Mouse (Mus musculus) limb, embryonic 11.5 days (tissue): ENCODE measurements around the gene Cuzd1. TPM values are rescaled to one million over a fixed set of nuclear protein-coding genes. Genes with fewer than 3 reads are reported as not detected.

ENCODE experiments used
- ATAC-seq: fragments of 200-750 bp; cut with Nextera tagmentation; 2 replicates; pipeline ENCODE4 v1.8.0; 2017; ENCODE audit warnings: low read depth; ENCODE audit not compliant: insufficient number of reproducible peaks, low FRiP score, low TSS enrichment
- DNase-seq: peaks from one replicate; pipeline ENCODE4 v3.0.0-alpha.2; 2015; ENCODE audit warnings: low spot score
- H3K27ac ChIP-seq: fragments of 300-500 bp; sonication (generic); replicated peaks from 2 replicates; pipeline ENCODE4 v1.5.1; 2014; ENCODE audit warnings: low read depth, mild to moderate bottlenecking, low read length
- H3K27me3 ChIP-seq: fragments of 300-500 bp; sonication (generic); 2 replicates; pipeline ENCODE4 v1.6.1; 2014; ENCODE audit warnings: mild to moderate bottlenecking, low read length, mixed read lengths; ENCODE audit not compliant: control insufficient read depth, insufficient read depth
- H3K36me3 ChIP-seq: fragments of 300-500 bp; sonication (generic); 2 replicates; pipeline ENCODE4 v1.6.1; 2014; ENCODE audit warnings: mild to moderate bottlenecking, low read length, moderate library complexity, mixed read lengths; ENCODE audit not compliant: control insufficient read depth, insufficient read depth
- H3K4me1 ChIP-seq: fragments of 300-500 bp; sonication (generic); 2 replicates; pipeline ENCODE4 v1.6.1; 2014; ENCODE audit warnings: low read length, mixed read lengths; ENCODE audit not compliant: control insufficient read depth, insufficient read depth
- H3K4me2 ChIP-seq: fragments of 300-500 bp; sonication (generic); 2 replicates; pipeline ENCODE4 v1.6.1; 2014; ENCODE audit warnings: low read depth, mild to moderate bottlenecking, moderate library complexity; ENCODE audit not compliant: severe bottlenecking
- H3K4me3 ChIP-seq: fragments of 300-500 bp; sonication (generic); 2 replicates; pipeline ENCODE4 v1.5.1; 2014; ENCODE audit warnings: low read depth, low read length
- H3K9ac ChIP-seq: fragments of 300-500 bp; sonication (generic); 2 replicates; pipeline ENCODE4 v1.6.1; 2014; ENCODE audit warnings: mild to moderate bottlenecking, low read length
- H3K9me3 ChIP-seq: fragments of 300-500 bp; sonication (generic); 2 replicates; pipeline ENCODE4 v1.6.1; 2016; ENCODE audit warnings: low read length; ENCODE audit not compliant: control insufficient read depth
- WGBS: fragments of 180-500 bp; shearing (Covaris S2); extraction: QIAGEN DNeasy Blood & Tissue Kit; methylation state at CpG from one replicate; pipeline ENCODE4 v1.1.7; 2014; 5-methylcytosine and 5-hydroxymethylcytosine counted together
- polyA plus RNA-seq: library from polyadenylated mRNA; unstranded; fragments of >200 nt; fragmentation: Nextera tagmentation; extraction: Ambion mirVana; gene quantifications from 2 replicates; pipeline ENCODE4 v1.2.1, GENCODE M21; 2014

Gene Cuzd1
- polyA plus RNA-seq, 1 experiment from 2014 or later: not detected

GRCm38 (mm10) chr7:131303340-131303739 is 18.8 kb downstream of the Cuzd1 start:
- no peaks in the 10 kb centered on the region for H3K27me3 ChIP-seq
- WGBS: 79% methylated on average over 8 of the region's 8 CpGs
- no peaks in the 10 kb centered on the region for H3K9me3 ChIP-seq
- ATAC-seq: no peak
- no peak overlapping the region for H3K4me2 ChIP-seq
- no peak overlapping the region for H3K4me3 ChIP-seq
- no peaks in the 10 kb centered on the region for H3K36me3 ChIP-seq
- H3K4me1 ChIP-seq: no peaks in the 10 kb centered on the region
- H3K27ac ChIP-seq: no peak overlapping the region
- no peak overlapping the region for H3K9ac ChIP-seq
- DNase-seq: no peak

GRCm38 (mm10) chr7:131297151-131297550 is 24.9 kb downstream of the Cuzd1 start:
- WGBS: 74% methylated on average over 8 of the region's 8 CpGs
- no peak for DNase-seq

GRCm38 (mm10) chr7:131265851-131266250 is 56.2 kb downstream of the Cuzd1 start:
- H3K27ac ChIP-seq: no peak overlapping the region
- no peak overlapping the region for H3K4me3 ChIP-seq
- no peaks in the 10 kb centered on the region for H3K27me3 ChIP-seq
- H3K4me2 ChIP-seq: no peak overlapping the region
- no peaks in the 10 kb centered on the region for H3K9me3 ChIP-seq
- DNase-seq: no peak
- WGBS: 76% methylated on average over 4 of the region's 4 CpGs
- no peaks in the 10 kb centered on the region for H3K4me1 ChIP-seq
- ATAC-seq: no peak
- no peaks in the 10 kb centered on the region for H3K36me3 ChIP-seq
- no peak overlapping the region for H3K9ac ChIP-seq

More at GRCm38 (mm10) chr7:131297151-131297550, 24.9 kb downstream of the Cuzd1 start:
- no peaks in the 10 kb centered on the region for H3K4me1 ChIP-seq
- H3K27me3 ChIP-seq: no peaks in the 10 kb centered on the region
- no peak overlapping the region for H3K27ac ChIP-seq
- no peaks in the 10 kb centered on the region for H3K36me3 ChIP-seq
- no peak for ATAC-seq
- H3K4me2 ChIP-seq: no peak overlapping the region
- H3K9me3 ChIP-seq: no peaks in the 10 kb centered on the region
- no peak overlapping the region for H3K9ac ChIP-seq
- H3K4me3 ChIP-seq: no peak overlapping the region

DNA sequence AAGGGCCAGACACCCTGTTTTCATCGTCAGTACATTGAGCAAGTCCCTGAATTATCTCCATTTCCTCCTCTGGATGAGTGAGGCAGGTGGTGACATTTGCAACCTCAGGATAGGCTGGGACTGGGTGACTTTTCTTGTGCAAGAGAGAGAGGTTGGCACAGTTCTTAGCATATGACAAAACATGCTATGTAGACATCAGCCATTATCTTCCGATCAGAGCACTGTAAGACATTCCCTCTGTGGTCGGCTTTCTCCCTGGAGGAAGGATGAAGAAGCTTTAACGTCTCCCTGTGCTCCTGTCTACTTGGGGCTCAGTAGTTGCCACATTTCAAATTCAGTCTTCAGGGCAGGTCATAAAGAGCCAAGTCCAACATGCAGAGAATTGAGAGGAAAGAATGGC is 57.8 kb downstream of the Cuzd1 start:
- Histone ChIP-seq H3K36me3 (no peaks in the 10 kb centered on the region), H3K27me3 (no peaks in the 10 kb centered on the region), H3K4me1 (no peaks in the 10 kb centered on the region), H3K4me3 (no peak overlapping the region), H3K9ac (no peak overlapping the region), H3K27ac (no peak overlapping the region), H3K9me3 (no peaks in the 10 kb centered on the region), H3K4me2 (no peak overlapping the region)
- no peak for DNase-seq
- no peak for ATAC-seq
- whole genome bisulfite sequencing: 87% methylated on average over 4 of the region's 4 CpGs

- no peak overlapping the region for H3K4me3 ChIP-seq
- DNase-seq (no peak), ATAC-seq (no peak)
- no peak overlapping the region for H3K27ac ChIP-seq
- H3K9me3 ChIP-seq: no peaks in the 10 kb centered on the region
- 64% methylated on average over 6 of the region's 6 CpGs for whole genome bisulfite sequencing
- H3K4me2 ChIP-seq: no peak overlapping the region
- no peaks in the 10 kb centered on the region for H3K4me1 ChIP-seq
- no peaks in the 10 kb centered on the region for H3K27me3 ChIP-seq
- H3K9ac ChIP-seq: no peak overlapping the region
- no peaks in the 10 kb centered on the region for H3K36me3 ChIP-seq
These were observed 61.1 kb downstream of the Cuzd1 start for GRCm38 (mm10) chr7:131260946-131261345.

Other genes with a start within 250 kb of the Cuzd1 start
- gene 4933402N03Rik, start 176.0 kb downstream of the Cuzd1 start, polyA plus RNA-seq: not detected in 2 replicates
- gene 5430419D17Rik, start 147.9 kb downstream of the Cuzd1 start, polyA plus RNA-seq: not detected in 2 replicates
- not detected in 2 replicates for gene Fam24b, start 7.2 kb upstream of the Cuzd1 start, polyA plus RNA-seq
- gene Fam24a, start 11.6 kb upstream of the Cuzd1 start, polyA plus RNA-seq: not detected in 2 replicates
- gene 2310057M21Rik, start 40.5 kb upstream of the Cuzd1 start, polyA plus RNA-seq: 18.6 and 24.3 TPM in 2 replicates
- 69.0 and 69.5 TPM in 2 replicates for gene Pstk, start 48.8 kb upstream of the Cuzd1 start, polyA plus RNA-seq
- gene Ikzf5, start 88.2 kb upstream of the Cuzd1 start, polyA plus RNA-seq: 26.8 and 27.7 TPM in 2 replicates
- gene Acadsb, start 88.3 kb upstream of the Cuzd1 start, polyA plus RNA-seq: 69.8 and 70.8 TPM in 2 replicates
- gene Hmx3, start 220.6 kb upstream of the Cuzd1 start, polyA plus RNA-seq: not detected in 2 replicates
- gene Hmx2, start 226.5 kb upstream of the Cuzd1 start, polyA plus RNA-seq: not detected in 2 replicates
- gene Bub3, start 237.9 kb upstream of the Cuzd1 start, polyA plus RNA-seq: 291 and 296 TPM in 2 replicates